Mouse (Mus musculus) myocyte (in vitro differentiated cells): ENCODE data around the gene Emc10.

Source experiments
- MYOG ChIP-seq, 3 experiments: IDR thresholded peaks; one replicate each; pipeline ENCODE4 v1.6.1; 2011; ENCODE audit warnings: control low read depth in 2 of 3, low read depth in 2 of 3, mild to moderate bottlenecking in 2 of 3; ENCODE audit not compliant: insufficient read length in 2 of 3, control insufficient read depth in 1 of 3, insufficient read depth in 1 of 3
- POLR2A ChIP-seq: IDR thresholded peaks from one replicate; pipeline ENCODE4 v1.6.1; 2011; ENCODE audit warnings: low read depth, mild to moderate bottlenecking, control low read depth, moderate library complexity; ENCODE audit not compliant: insufficient read length
- REST ChIP-seq: IDR thresholded peaks from one replicate; pipeline ENCODE4 v1.6.1; 2011; ENCODE audit warnings: mild to moderate bottlenecking, control low read depth, moderate library complexity; ENCODE audit not compliant: insufficient read depth, insufficient read length
- TCF12 ChIP-seq: IDR thresholded peaks from one replicate; pipeline ENCODE4 v1.6.1; 2011; ENCODE audit warnings: mild to moderate bottlenecking, control low read depth; ENCODE audit not compliant: poor library complexity, insufficient read depth, severe bottlenecking
- TCF3 ChIP-seq: IDR thresholded peaks from one replicate; pipeline ENCODE4 v1.6.1; 2011; ENCODE audit warnings: low read depth, control low read depth; ENCODE audit not compliant: insufficient read length

DNA sequence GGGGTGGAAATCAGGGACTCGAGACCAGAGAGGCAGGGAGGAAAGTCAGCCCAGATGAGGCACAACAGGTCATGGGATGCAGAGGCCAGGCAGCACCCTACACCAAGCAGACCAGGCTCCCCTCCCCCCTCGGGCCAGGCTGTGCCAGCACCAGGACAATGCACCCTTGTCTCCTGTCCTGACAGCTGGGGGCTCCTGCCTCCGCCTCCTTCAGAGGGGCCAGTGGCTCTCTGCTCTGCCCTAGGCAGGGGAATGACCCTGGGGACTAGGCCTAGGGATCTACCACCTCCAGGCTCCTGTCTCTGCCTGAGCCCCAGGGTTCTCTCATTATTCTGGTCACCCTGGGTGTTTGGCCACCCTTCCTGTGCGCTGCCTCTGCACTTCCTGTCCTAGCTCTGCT lies 21.9 kb downstream of the Emc10 start:
- TF ChIP-seq REST (no peak), TCF12 (no peak), MYOG (IDR thresholded peaks at IDR 0.05; ENCODE audit: control insufficient read depth in 1 of 3, insufficient read depth in 1 of 3, insufficient read length in 2 of 3, low read depth in 2 of 3) (peak; percentile 58 to 95 (median 81)), TCF3 (peak; percentile 60), POLR2A (peak; percentile 80)
